ENCODE assay signal across 7 mouse cellular contexts in genomic region chr1:33813868-33814794, GRCm38 (mm10). TPM values are rescaled to one million over a fixed set of nuclear protein-coding genes. Genes with fewer than 3 reads are reported as not detected.
DNase-seq lines count a peak whose midpoint lies in the region; ATAC-seq lines count a peak whose summit lies in the region.

TSS of gene Zfp451 (minus strand) at chr1:33814595.

- ATAC-seq in intestine, embryonic 15.5 days, result peak; percentile 96

- H3K27me3 ChIP-seq in intestine, embryonic 15.5 days (replicated peaks), result no peaks in the 10 kb centered on the region
- no peaks in the 10 kb centered on the region for H3K27me3 ChIP-seq in midbrain, embryonic 10.5 days (ENCODE audit: low read depth, poor library complexity, severe bottlenecking)

- no peaks in the 10 kb centered on the region for H3K9me3 ChIP-seq in intestine, embryonic 15.5 days
- H3K9me3 ChIP-seq in midbrain, embryonic 10.5 days (replicated peaks), result no peaks in the 10 kb centered on the region

- peak within 1 kb of the TSS; percentile 91 for H3K4me3 ChIP-seq in intestine, embryonic 15.5 days (replicated peaks)
- peak within 1 kb of the TSS; percentile 98 for H3K4me3 ChIP-seq in midbrain, embryonic 10.5 days

- peak within 1 kb of the TSS; percentile 56 for H3K4me2 ChIP-seq in intestine, embryonic 15.5 days (replicated peaks)

- intact Hi-C loops in left cerebral cortex, postnatal 25 days (cut with DNase I), result no loop called here

- peaks cover 8% of the 10 kb centered on the region for H3K4me1 ChIP-seq in intestine, embryonic 15.5 days (replicated peaks)
- peaks cover 17% of the 10 kb centered on the region for H3K4me1 ChIP-seq in midbrain, embryonic 10.5 days

- under 1% methylated on average over 76 of the region's 85 CpGs for WGBS in intestine, embryonic 15.5 days
- under 1% methylated on average over 83 of the region's 85 CpGs for WGBS in midbrain, embryonic 10.5 days

- peak within 1 kb of the TSS; percentile 99 for H3K9ac ChIP-seq in intestine, embryonic 15.5 days

- peak within 1 kb of the TSS; percentile 93 for H3K27ac ChIP-seq in intestine, embryonic 15.5 days
- H3K27ac ChIP-seq in midbrain, embryonic 10.5 days (replicated peaks), result peak within 1 kb of the TSS; percentile 99

- peak; percentile 93 to 97 for DNase-seq in adrenal gland, adult (ENCODE audit: inconsistent age in 2 of 2, low spot score in 1 of 2)
- DNase-seq in embryo, embryonic 10.5 days (ENCODE audit: low spot score), result peak; percentile 95
- peak; percentile 90 for DNase-seq in gastrocnemius, postnatal 25 days
- DNase-seq in left cerebral cortex, postnatal 25 days (ENCODE audit: low spot score in 2 of 2), result peak; percentile 93 to 95
- peak; percentile 93 for DNase-seq in midbrain, embryonic 10.5 days (ENCODE audit: low spot score)
- peak; percentile 91 for DNase-seq in right cerebral cortex, postnatal 4 days

- no peaks in the 10 kb centered on the region for H3K36me3 ChIP-seq in intestine, embryonic 15.5 days
- H3K36me3 ChIP-seq in midbrain, embryonic 10.5 days, result peaks cover 43% of the 10 kb centered on the region

RNA-seq across cellular contexts. Expression of gene Zfp451, which starts in this region (rescaled TPM):
- total RNA-seq in gastrocnemius, postnatal 25 days (2021), result 10 to 100 TPM in 1 of 2 experiments, 1 to 10 TPM in 1; 7.8 to 10.5 TPM
- polyA plus RNA-seq in intestine, embryonic 15.5 days (2015; fragmentation: Nextera tagmentation; extraction: Ambion mirVana), result 17.6 and 18.2 TPM in 2 replicates
- 10 to 100 TPM; 58.0 to 65.7 TPM for total RNA-seq in left cerebral cortex, postnatal 25 days (2021)
- polyA plus RNA-seq in midbrain, embryonic 10.5 days (2016; fragmentation: Nextera tagmentation; extraction: Ambion mirVana), result 29.6 and 38.1 TPM in 2 replicates

Comparison
In these comparisons a context has a peak if more than half of its experiments do, and no peak if none do; other contexts are left out.
1. Peak in every context shown above with its lines: DNase-seq, ATAC-seq, H3K4me3 ChIP-seq and H3K27ac ChIP-seq.
2. RNA of gene Zfp451 (total RNA-seq): 58.0 to 65.7 TPM in left cerebral cortex, postnatal 25 days; 7.8 to 10.5 TPM in gastrocnemius, postnatal 25 days; every median in the first group is over 4 times any median in the second.